Mouse (Mus musculus): ENCODE results near the gene Akap8l. TPM values are rescaled to one million over a fixed set of nuclear protein-coding genes. Genes with fewer than 3 reads are reported as not detected.
A peak's percentile ranks its signal among the peaks of the same experiment; 100 is the strongest.

Akap8l gene
- polyA plus RNA-seq, 1 experiment: 71.5 TPM

GRCm38 (mm10) chr17:32283771-32284221 lies 66.6 kb downstream of the Akap8l start:
- Histone ChIP-seq H3K4me1 (ENCODE audit: control insufficient read depth, insufficient read depth, low read length) (peaks cover 8% of the 10 kb centered on the region), H3K27me3 (replicated peaks; ENCODE audit: control insufficient read depth, insufficient read depth, low read length) (no peaks in the 10 kb centered on the region), H3K27ac (ENCODE audit: insufficient read depth, low read depth, low read length) (peak overlapping the region; percentile 98), H3K4me3 (ENCODE audit: insufficient read depth, low read depth, low read length) (peak overlapping the region; percentile 96), H3K36me3 (ENCODE audit: control insufficient read depth, insufficient read depth, low read length) (no peaks in the 10 kb centered on the region)
- DNase-seq: peak; percentile 72
- WGBS: under 1% methylated on average over 40 of the region's 41 CpGs
- no peak for TF ChIP-seq CTCF (conservative IDR thresholded peaks at IDR 0.05; ENCODE audit: insufficient read depth, insufficient read length, low read depth, low read length)
- peak; percentile 10 for TF ChIP-seq POLR2A (IDR thresholded peaks at IDR 0.05; ENCODE audit: low read depth, low read length)

- H3K4me3 ChIP-seq (ENCODE audit: insufficient read depth, low read depth, low read length): peak overlapping the region; percentile 96
- DNase-seq: peak; percentile 43
- WGBS: 5% methylated on average over 7 of the region's 7 CpGs
These were observed 67.1 kb downstream of the Akap8l start for GRCm38 (mm10) chr17:32283341-32283740.

GRCm38 (mm10) chr17:32281611-32282310 lies 68.6 kb downstream of the Akap8l start:
- TF ChIP-seq POLR2A (IDR thresholded peaks at IDR 0.05; ENCODE audit: low read depth, low read length) (no peak), CTCF (conservative IDR thresholded peaks at IDR 0.05; ENCODE audit: insufficient read depth, insufficient read length, low read depth, low read length) (no peak)
- H3K27me3 ChIP-seq (replicated peaks; ENCODE audit: control insufficient read depth, insufficient read depth, low read length): no peaks in the 10 kb centered on the region
- H3K4me3 ChIP-seq (ENCODE audit: insufficient read depth, low read depth, low read length): no peak overlapping the region; the same call in 1 of the 2 replicates
- peak overlapping the region; percentile 42; the same call in 1 of the 2 replicates for H3K27ac ChIP-seq (ENCODE audit: insufficient read depth, low read depth, low read length)
- 34% methylated on average over 4 of the region's 4 CpGs for WGBS
- H3K36me3 ChIP-seq (ENCODE audit: control insufficient read depth, insufficient read depth, low read length): no peaks in the 10 kb centered on the region
- H3K4me1 ChIP-seq (ENCODE audit: control insufficient read depth, insufficient read depth, low read length): peaks cover 10% of the 10 kb centered on the region
- peak; percentile 56 for DNase-seq

More at GRCm38 (mm10) chr17:32283341-32283740, 67.1 kb downstream of the Akap8l start:
- TF ChIP-seq CTCF (conservative IDR thresholded peaks at IDR 0.05; ENCODE audit: insufficient read depth, insufficient read length, low read depth, low read length): no peak
- no peak for TF ChIP-seq POLR2A (IDR thresholded peaks at IDR 0.05; ENCODE audit: low read depth, low read length)
- H3K36me3 ChIP-seq (ENCODE audit: control insufficient read depth, insufficient read depth, low read length): no peaks in the 10 kb centered on the region
- peaks cover 8% of the 10 kb centered on the region for H3K4me1 ChIP-seq (ENCODE audit: control insufficient read depth, insufficient read depth, low read length)
- peak overlapping the region; percentile 87 for H3K27ac ChIP-seq (ENCODE audit: insufficient read depth, low read depth, low read length)
- H3K27me3 ChIP-seq (replicated peaks; ENCODE audit: control insufficient read depth, insufficient read depth, low read length): no peaks in the 10 kb centered on the region

GRCm38 (mm10) chr17:32281126-32281525 lies 69.3 kb downstream of the Akap8l start:
- WGBS: 63% methylated on average over 2 of the region's 2 CpGs
- no peak for TF ChIP-seq CTCF (conservative IDR thresholded peaks at IDR 0.05; ENCODE audit: insufficient read depth, insufficient read length, low read depth, low read length)
- TF ChIP-seq POLR2A (IDR thresholded peaks at IDR 0.05; ENCODE audit: low read depth, low read length): no peak
- no peaks in the 10 kb centered on the region for H3K27me3 ChIP-seq (replicated peaks; ENCODE audit: control insufficient read depth, insufficient read depth, low read length)
- H3K36me3 ChIP-seq (ENCODE audit: control insufficient read depth, insufficient read depth, low read length): no peaks in the 10 kb centered on the region
- DNase-seq: no peak
- peak overlapping the region; percentile 42; the same call in 1 of the 2 replicates for H3K27ac ChIP-seq (ENCODE audit: insufficient read depth, low read depth, low read length)
- H3K4me3 ChIP-seq (ENCODE audit: insufficient read depth, low read depth, low read length): no peak overlapping the region
- peaks cover 10% of the 10 kb centered on the region for H3K4me1 ChIP-seq (ENCODE audit: control insufficient read depth, insufficient read depth, low read length)

- no peak overlapping the region for H3K4me3 ChIP-seq (ENCODE audit: insufficient read depth, low read depth, low read length)
- WGBS: 47% methylated on average over 3 of the region's 3 CpGs
- H3K27me3 ChIP-seq (replicated peaks; ENCODE audit: control insufficient read depth, insufficient read depth, low read length): no peaks in the 10 kb centered on the region
- TF ChIP-seq CTCF (conservative IDR thresholded peaks at IDR 0.05; ENCODE audit: insufficient read depth, insufficient read length, low read depth, low read length) (no peak), POLR2A (IDR thresholded peaks at IDR 0.05; ENCODE audit: low read depth, low read length) (no peak)
- DNase-seq: no peak
- H3K36me3 ChIP-seq (ENCODE audit: control insufficient read depth, insufficient read depth, low read length): no peaks in the 10 kb centered on the region
- H3K27ac ChIP-seq (ENCODE audit: insufficient read depth, low read depth, low read length): no peak overlapping the region
- H3K4me1 ChIP-seq (ENCODE audit: control insufficient read depth, insufficient read depth, low read length): peaks cover 15% of the 10 kb centered on the region
These were observed 69.8 kb downstream of the Akap8l start for GRCm38 (mm10) chr17:32280575-32280974.

- Histone ChIP-seq H3K36me3 (ENCODE audit: control insufficient read depth, insufficient read depth, low read length) (no peaks in the 10 kb centered on the region), H3K4me1 (ENCODE audit: control insufficient read depth, insufficient read depth, low read length) (peaks cover 20% of the 10 kb centered on the region), H3K27me3 (replicated peaks; ENCODE audit: control insufficient read depth, insufficient read depth, low read length) (no peaks in the 10 kb centered on the region), H3K27ac (ENCODE audit: insufficient read depth, low read depth, low read length) (no peak overlapping the region), H3K4me3 (ENCODE audit: insufficient read depth, low read depth, low read length) (no peak overlapping the region)
- WGBS: 61% methylated on average over 1 of the region's 1 CpGs
- DNase-seq: no peak
- TF ChIP-seq CTCF (conservative IDR thresholded peaks at IDR 0.05; ENCODE audit: insufficient read depth, insufficient read length, low read depth, low read length) (no peak), POLR2A (IDR thresholded peaks at IDR 0.05; ENCODE audit: low read depth, low read length) (no peak)
These were observed 73.2 kb downstream of the Akap8l start for GRCm38 (mm10) chr17:32277201-32277600.

- H3K4me3 ChIP-seq (ENCODE audit: insufficient read depth, low read depth, low read length): no peak overlapping the region
- TF ChIP-seq POLR2A (IDR thresholded peaks at IDR 0.05; ENCODE audit: low read depth, low read length): no peak
- TF ChIP-seq CTCF (conservative IDR thresholded peaks at IDR 0.05; ENCODE audit: insufficient read depth, insufficient read length, low read depth, low read length): no peak
- WGBS: 72% methylated on average over 3 of the region's 3 CpGs
These were observed 74.8 kb downstream of the Akap8l start for GRCm38 (mm10) chr17:32275568-32275967.

More at GRCm38 (mm10) chr17:32275568-32275967, 74.8 kb downstream of the Akap8l start:
- H3K27ac ChIP-seq (ENCODE audit: insufficient read depth, low read depth, low read length): no peak overlapping the region
- H3K4me1 ChIP-seq (ENCODE audit: control insufficient read depth, insufficient read depth, low read length): peaks cover 18% of the 10 kb centered on the region
- DNase-seq: no peak
- no peaks in the 10 kb centered on the region for H3K36me3 ChIP-seq (ENCODE audit: control insufficient read depth, insufficient read depth, low read length)
- no peaks in the 10 kb centered on the region for H3K27me3 ChIP-seq (replicated peaks; ENCODE audit: control insufficient read depth, insufficient read depth, low read length)

Other genes with a start within 250 kb of the Akap8l start
- 12.0 and 16.9 TPM in 2 replicates for gene Notch3, start 183.8 kb downstream of the Akap8l start, polyA plus RNA-seq (2012; rRNA removed)
- 1.3 TPM in 2 replicates for gene Ephx3, start 161.1 kb downstream of the Akap8l start, polyA plus RNA-seq (2012; rRNA removed)
- gene Brd4, start 65.9 kb downstream of the Akap8l start, polyA plus RNA-seq (2012; rRNA removed): 27.0 and 33.7 TPM in 2 replicates
- gene Akap8, start 29.4 kb downstream of the Akap8l start, polyA plus RNA-seq (2012; rRNA removed): 36.9 and 48.0 TPM in 2 replicates
- gene Wiz, start 38.8 kb upstream of the Akap8l start, polyA plus RNA-seq (2012; rRNA removed): 30.9 and 34.6 TPM in 2 replicates
- 1.2 and 8.7 TPM in 2 replicates for gene Rasal3, start 53.0 kb upstream of the Akap8l start, polyA plus RNA-seq (2012; rRNA removed)
- gene Pglyrp2, start 73.6 kb upstream of the Akap8l start, polyA plus RNA-seq (2012; rRNA removed): 0.64 and 3.5 TPM in 2 replicates
- 0.39 and 1.0 TPM in 2 replicates for gene Cyp4f39, start 102.1 kb upstream of the Akap8l start, polyA plus RNA-seq (2012; rRNA removed)
- gene Cyp4f17, start 155.4 kb upstream of the Akap8l start, polyA plus RNA-seq (2012; rRNA removed): 16.2 and 18.1 TPM in 2 replicates
- 11.6 and 14.3 TPM in 2 replicates for gene Cyp4f16, start 186.0 kb upstream of the Akap8l start, polyA plus RNA-seq (2012; rRNA removed)